Mouse (Mus musculus): Measurements from ENCODE around the gene Tas1r1. TPM values are rescaled to one million over a fixed set of nuclear protein-coding genes. Genes with fewer than 3 reads are reported as not detected.
A peak's percentile ranks its signal among the peaks of the same experiment; 100 is the strongest.

Gene Tas1r1
- polyA plus RNA-seq, 1 experiment, result 0.27 TPM

- Histone ChIP-seq H3ac (ENCODE audit: control insufficient read depth, insufficient read length, low read depth) (peak overlapping the region; percentile 51), H3K36me3 (ENCODE audit: control insufficient read depth, insufficient read depth) (peaks cover 35% of the 10 kb centered on the region), H3K4me3 (ENCODE audit: insufficient read depth, poor library complexity, severe bottlenecking) (no peak overlapping the region), H3K79me3 (ENCODE audit: low read depth) (no peaks in the 10 kb centered on the region), H3K27me3 (ENCODE audit: control insufficient read depth, insufficient read depth, insufficient read length) (no peaks in the 10 kb centered on the region), H3K79me2 (ENCODE audit: control insufficient read depth, insufficient read depth) (peaks cover 17% of the 10 kb centered on the region)
- no peak for TF ChIP-seq USF1 (IDR thresholded peaks at IDR 0.05; ENCODE audit: low read depth)
- TF ChIP-seq MYOG (IDR thresholded peaks at IDR 0.05; ENCODE audit: control insufficient read depth, extremely low read depth, insufficient read length), result no peak
- no peak for TF ChIP-seq MYOD1 (IDR thresholded peaks at IDR 0.05; ENCODE audit: control insufficient read depth, insufficient read length, low read depth)
- TF ChIP-seq MAX (IDR thresholded peaks at IDR 0.05), result no peak
Observed at GRCm38 (mm10) chr4:151983043-151983442, 55.3 kb downstream of the Tas1r1 start.

- peaks cover under 1% of the 10 kb centered on the region for H3K79me2 ChIP-seq (ENCODE audit: control insufficient read depth, insufficient read depth)
- H3K27me3 ChIP-seq (ENCODE audit: control insufficient read depth, insufficient read depth, insufficient read length), result no peaks in the 10 kb centered on the region
- peaks cover 50% of the 10 kb centered on the region for H3K36me3 ChIP-seq (ENCODE audit: control insufficient read depth, insufficient read depth)
- H3K79me3 ChIP-seq (ENCODE audit: low read depth), result no peaks in the 10 kb centered on the region
- H3ac ChIP-seq (ENCODE audit: control insufficient read depth, insufficient read length, low read depth), result no peak overlapping the region
- no peak overlapping the region for H3K4me3 ChIP-seq (ENCODE audit: insufficient read depth, poor library complexity, severe bottlenecking)
- TF ChIP-seq CTCF (IDR thresholded peaks at IDR 0.05; ENCODE audit: control insufficient read depth, insufficient read depth, insufficient read length) (peak; percentile 97), MYOD1 (IDR thresholded peaks at IDR 0.05; ENCODE audit: control insufficient read depth, insufficient read length, low read depth) (no peak)
Observed at GRCm38 (mm10) chr4:151981363-151981762, 57.0 kb downstream of the Tas1r1 start.

- peaks cover 52% of the 10 kb centered on the region for H3K36me3 ChIP-seq (ENCODE audit: control insufficient read depth, insufficient read depth)
- no peaks in the 10 kb centered on the region for H3K27me3 ChIP-seq (ENCODE audit: control insufficient read depth, insufficient read depth, insufficient read length)
- no peaks in the 10 kb centered on the region for H3K79me3 ChIP-seq (ENCODE audit: low read depth)
- TF ChIP-seq FOSL1 (IDR thresholded peaks at IDR 0.05; ENCODE audit: insufficient read depth, low read length, poor library complexity, severe bottlenecking), result no peak
- no peak for TF ChIP-seq MYOG (IDR thresholded peaks at IDR 0.05; ENCODE audit: control insufficient read depth, extremely low read depth, insufficient read length)
- no peak for TF ChIP-seq MYOD1 (IDR thresholded peaks at IDR 0.05; ENCODE audit: control insufficient read depth, insufficient read length, low read depth)
- no peak for TF ChIP-seq CEBPB (IDR thresholded peaks at IDR 0.05; ENCODE audit: low read depth)
- no peaks in the 10 kb centered on the region for H3K79me2 ChIP-seq (ENCODE audit: control insufficient read depth, insufficient read depth)
- H3K4me3 ChIP-seq (ENCODE audit: insufficient read depth, poor library complexity, severe bottlenecking), result no peak overlapping the region
- H3ac ChIP-seq (ENCODE audit: control insufficient read depth, insufficient read length, low read depth), result no peak overlapping the region
Observed at GRCm38 (mm10) chr4:151980699-151981098, 57.7 kb downstream of the Tas1r1 start.

Other genes with a start within 250 kb of the Tas1r1 start
- gene Camta1, start 176.7 kb downstream of the Tas1r1 start, polyA plus RNA-seq (2012; fragmentation: generic; extraction: Trizol), result 21.7 TPM
- gene Dnajc11, start 104.9 kb downstream of the Tas1r1 start, polyA plus RNA-seq (2012; fragmentation: generic; extraction: Trizol), result 61.5 TPM
- gene Thap3, start 49.6 kb downstream of the Tas1r1 start, polyA plus RNA-seq (2012; fragmentation: generic; extraction: Trizol), result 32.8 TPM
- 18.8 TPM for gene Phf13, start 42.3 kb downstream of the Tas1r1 start, polyA plus RNA-seq (2012; fragmentation: generic; extraction: Trizol)
- gene Klhl21, start 29.8 kb downstream of the Tas1r1 start, polyA plus RNA-seq (2012; fragmentation: generic; extraction: Trizol), result 36.2 TPM
- 8.6 TPM for gene Zbtb48, start 10.9 kb downstream of the Tas1r1 start, polyA plus RNA-seq (2012; fragmentation: generic; extraction: Trizol)
- 39.7 TPM for gene Nol9, start 753 bp upstream of the Tas1r1 start, polyA plus RNA-seq (2012; fragmentation: generic; extraction: Trizol)
- gene Plekhg5, start 33.9 kb upstream of the Tas1r1 start, polyA plus RNA-seq (2012; fragmentation: generic; extraction: Trizol), result 17.5 TPM
- 0.95 TPM for gene Tnfrsf25, start 77.4 kb upstream of the Tas1r1 start, polyA plus RNA-seq (2012; fragmentation: generic; extraction: Trizol)
- 0.97 TPM for gene Espn, start 113.8 kb upstream of the Tas1r1 start, polyA plus RNA-seq (2012; fragmentation: generic; extraction: Trizol)
- gene Hes2, start 120.3 kb upstream of the Tas1r1 start, polyA plus RNA-seq (2012; fragmentation: generic; extraction: Trizol), result not detected
- gene Acot7, start 139.6 kb upstream of the Tas1r1 start, polyA plus RNA-seq (2012; fragmentation: generic; extraction: Trizol), result 344 TPM
- 5.4 TPM for gene Gpr153, start 235.7 kb upstream of the Tas1r1 start, polyA plus RNA-seq (2012; fragmentation: generic; extraction: Trizol)